Mouse (Mus musculus): Measurements from ENCODE around the gene Crtc2.
"Not testable (repeated sequence)": the region's sequence is repeated elsewhere in the genome, so short reads cannot be mapped to it uniquely, and the experiment has no call there.

Gene Crtc2

DNA sequence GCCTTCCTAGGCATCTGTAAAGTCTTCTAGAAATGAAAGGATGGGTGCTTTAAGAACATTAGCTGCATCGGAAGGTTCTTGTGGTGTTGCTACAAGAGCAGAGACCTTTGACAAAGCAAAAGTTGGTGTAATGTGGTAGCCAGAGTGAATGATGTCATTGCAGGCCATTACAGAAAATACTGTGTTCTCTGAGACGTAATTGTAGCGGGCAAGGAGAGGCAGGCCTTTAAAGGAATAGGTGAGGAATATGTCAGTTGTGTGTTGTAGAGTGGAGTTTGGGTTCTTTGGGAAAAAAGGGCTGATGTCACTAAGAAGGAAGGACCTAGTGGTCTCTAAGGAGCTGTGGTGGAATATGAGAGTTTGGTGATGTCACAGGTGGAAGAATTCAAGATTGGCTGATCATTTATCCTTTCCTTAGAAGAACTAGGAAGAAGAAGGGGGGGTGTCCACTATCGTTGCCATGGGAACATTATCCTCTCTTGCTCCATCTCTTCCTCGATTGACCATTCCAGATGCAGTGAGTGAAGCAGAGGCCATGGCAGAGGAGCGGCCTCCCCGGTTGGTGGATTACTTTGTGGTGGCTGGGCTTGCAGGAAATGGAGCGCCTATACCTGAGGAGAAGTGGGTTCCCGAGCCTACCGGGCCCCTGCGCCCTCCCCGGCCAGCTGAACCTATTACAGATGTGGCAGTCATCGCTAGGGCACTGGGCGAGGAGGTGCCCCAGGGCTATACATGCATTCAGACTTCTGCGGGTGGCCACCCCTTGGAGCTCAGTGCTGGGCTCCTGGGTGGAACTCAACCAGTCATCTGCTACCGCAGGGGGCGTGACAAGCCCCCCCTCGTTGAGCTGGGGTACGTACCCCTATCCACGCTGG, 13.2 kb downstream of the Crtc2 start:
- no peak for DNase-seq

- DNase-seq: no peak
These were observed 14.2 kb downstream of the Crtc2 start for GRCm38 (mm10) chr3:90268190-90268589.

- no peak for DNase-seq
These were observed 15.0 kb downstream of the Crtc2 start for GRCm38 (mm10) chr3:90268971-90269370.

GRCm38 (mm10) chr3:90270784-90271183, 16.8 kb downstream of the Crtc2 start:
- no peak for DNase-seq

GRCm38 (mm10) chr3:90272170-90272569, 18.2 kb downstream of the Crtc2 start:
- DNase-seq: no peak

DNA sequence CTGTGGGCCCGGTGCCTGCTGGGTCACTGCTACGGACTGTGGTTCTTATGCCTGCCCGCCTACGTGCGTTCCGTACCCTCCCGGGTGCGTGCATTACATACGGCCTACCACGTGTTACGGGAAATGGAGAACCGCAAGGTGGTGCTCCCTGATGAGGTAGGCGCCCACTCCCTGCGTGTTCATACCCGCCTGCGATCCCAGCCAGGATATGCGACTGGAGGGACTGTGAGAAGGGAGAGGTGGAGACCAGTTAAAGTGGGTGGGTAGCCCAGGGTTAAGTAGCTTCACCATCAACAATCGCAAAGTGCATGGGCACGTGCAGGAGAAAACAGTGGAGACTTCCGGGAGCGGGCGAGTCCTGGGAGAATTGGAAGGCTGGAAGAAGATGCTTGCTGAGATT, 19.9 kb downstream of the Crtc2 start:
- no peak for DNase-seq

- DNase-seq: no peak
These were observed 21.3 kb downstream of the Crtc2 start for GRCm38 (mm10) chr3:90275286-90275685.

- no peak for DNase-seq
These were observed 22.9 kb downstream of the Crtc2 start for GRCm38 (mm10) chr3:90276858-90277257.

GRCm38 (mm10) chr3:90277793-90278192, 23.8 kb downstream of the Crtc2 start:
- no peak for DNase-seq

DNA sequence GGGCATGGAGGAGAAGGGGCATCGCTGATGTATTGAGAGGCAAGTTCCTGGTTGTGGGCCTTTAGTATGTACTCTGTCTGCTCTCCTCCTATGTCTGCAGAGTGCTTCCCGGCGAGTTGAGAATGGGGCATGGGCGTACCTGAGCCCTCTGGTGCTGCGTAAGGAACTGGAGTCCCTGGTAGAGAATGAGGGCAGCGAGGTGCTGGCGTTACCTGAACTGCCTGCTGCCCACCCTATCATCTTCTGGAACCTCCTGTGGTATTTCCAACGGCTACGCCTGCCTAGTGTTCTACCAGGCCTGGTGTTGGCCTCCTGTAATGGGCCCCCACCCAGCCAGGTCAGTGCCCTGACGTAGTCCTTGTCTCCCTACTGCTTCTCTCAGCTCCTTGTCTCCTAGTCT, 24.2 kb downstream of the Crtc2 start:
- no peak for DNase-seq

GRCm38 (mm10) chr3:90279216-90279615, 25.3 kb downstream of the Crtc2 start:
- no peak for DNase-seq

DNA sequence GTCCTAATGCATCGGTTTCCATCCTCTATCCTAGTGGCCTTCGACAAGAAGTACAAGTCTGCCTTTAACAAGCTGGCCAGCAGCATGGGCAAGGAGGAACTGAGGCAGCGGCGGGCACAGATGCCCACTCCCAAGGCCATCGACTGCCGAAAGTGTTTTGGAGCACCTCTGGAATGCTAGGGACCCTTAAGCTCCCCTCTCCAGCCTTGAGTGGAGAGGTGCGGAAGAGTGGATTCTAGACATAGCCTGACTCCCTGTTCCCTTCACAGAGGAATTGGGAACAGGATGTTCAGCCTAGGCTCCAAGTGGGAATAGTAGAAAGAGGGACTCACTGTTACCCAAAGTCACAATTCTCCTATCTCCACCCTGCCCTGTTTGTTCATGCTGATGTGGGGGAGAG, 25.8 kb downstream of the Crtc2 start:
- no peak for DNase-seq

GRCm38 (mm10) chr3:90280708-90281107, 26.7 kb downstream of the Crtc2 start:
- no peak for DNase-seq

- no peak for DNase-seq
These were observed 30.2 kb downstream of the Crtc2 start for GRCm38 (mm10) chr3:90284150-90284549.

- DNase-seq: not testable (repeated sequence)
These were observed 35.4 kb downstream of the Crtc2 start for GRCm38 (mm10) chr3:90289403-90289802.

DNA sequence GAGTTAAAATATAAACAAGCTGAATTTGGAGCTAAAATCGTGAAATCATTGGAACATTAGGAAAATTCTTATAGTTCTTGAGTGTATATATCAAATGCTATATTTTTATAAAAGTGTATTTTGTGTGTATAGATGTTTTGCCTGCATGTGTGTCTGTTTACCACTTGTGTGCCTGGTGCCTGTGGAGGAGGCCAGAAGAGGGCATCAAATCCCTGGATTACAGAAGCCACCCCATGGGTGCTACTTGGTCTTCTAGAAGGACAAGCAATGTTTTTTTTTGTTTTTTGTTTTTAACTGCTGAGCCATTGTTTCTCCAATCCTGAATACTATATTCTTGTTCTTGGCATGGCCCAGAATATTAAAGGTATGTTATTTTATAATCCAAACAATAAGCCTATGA, 36.6 kb downstream of the Crtc2 start:
- no peak for DNase-seq

DNA sequence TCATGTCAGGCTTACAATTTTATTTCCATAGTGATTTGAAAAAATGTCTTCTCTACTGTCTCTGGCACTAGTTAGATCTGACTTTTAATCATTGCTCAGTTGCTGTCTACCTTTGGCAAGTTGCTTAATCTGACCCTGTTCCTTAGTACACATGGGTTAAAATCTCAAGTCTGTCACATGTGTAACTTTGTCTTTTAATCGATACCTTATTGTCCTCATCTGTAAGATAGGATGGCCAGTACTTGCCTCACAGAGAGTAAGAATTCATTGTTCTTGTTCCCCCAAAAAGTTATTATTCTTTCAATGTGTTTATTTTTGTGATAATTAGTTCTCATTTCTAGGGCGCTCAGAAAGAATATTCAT, 38.0 kb downstream of the Crtc2 start:
- DNase-seq: no peak

GRCm38 (mm10) chr3:90292345-90293275, 38.6 kb downstream of the Crtc2 start, which contains the start of gene Gatad2b:
Gene Gatad2b (plus strand): TSS chr3:90293178.
- peak; percentile 99 for DNase-seq

GRCm38 (mm10) chr3:90293352-90294063, 39.5 kb downstream of the Crtc2 start:
- DNase-seq: peak; percentile 71

DNA sequence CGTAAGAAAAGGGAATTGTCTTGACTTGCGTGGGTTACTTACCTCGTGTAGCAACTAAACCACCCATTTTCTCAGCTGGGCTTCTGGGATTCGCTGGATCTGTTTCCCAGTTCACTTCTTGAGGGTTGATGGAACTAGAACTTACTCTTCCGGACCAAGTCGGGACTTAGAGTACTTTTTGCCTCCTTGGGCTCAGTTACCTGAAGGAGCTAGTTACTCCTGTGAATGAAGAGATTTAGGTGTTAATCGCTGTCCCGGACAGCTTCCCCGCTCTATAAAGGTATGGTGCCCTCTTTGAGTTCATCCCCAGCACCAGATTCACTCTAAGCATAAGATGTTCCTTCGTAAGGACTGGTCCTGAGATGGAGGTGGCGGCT, 40.1 kb downstream of the Crtc2 start:
- no peak for DNase-seq

GRCm38 (mm10) chr3:90294651-90295050, 40.7 kb downstream of the Crtc2 start:
- DNase-seq: no peak

DNA sequence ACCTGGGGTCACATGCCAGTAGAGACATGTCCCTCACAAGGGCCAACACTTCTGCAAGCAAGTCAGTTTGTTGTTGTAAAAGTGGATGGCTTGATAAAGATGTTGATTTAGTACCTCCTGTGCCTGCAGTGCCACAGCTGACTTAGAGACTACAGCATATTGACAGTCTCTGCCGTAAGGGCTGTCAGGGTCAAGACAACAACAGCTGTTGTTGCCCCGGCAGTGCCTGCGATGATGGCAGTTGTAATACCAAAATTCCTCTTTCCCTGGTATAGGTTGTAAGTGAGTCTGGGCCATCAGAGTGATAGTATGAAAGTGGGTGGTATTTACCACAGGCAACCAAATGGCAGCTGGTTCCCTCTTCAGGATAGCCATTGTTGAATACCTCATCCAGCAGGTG, 51.8 kb downstream of the Crtc2 start:
- DNase-seq: no peak

DNA sequence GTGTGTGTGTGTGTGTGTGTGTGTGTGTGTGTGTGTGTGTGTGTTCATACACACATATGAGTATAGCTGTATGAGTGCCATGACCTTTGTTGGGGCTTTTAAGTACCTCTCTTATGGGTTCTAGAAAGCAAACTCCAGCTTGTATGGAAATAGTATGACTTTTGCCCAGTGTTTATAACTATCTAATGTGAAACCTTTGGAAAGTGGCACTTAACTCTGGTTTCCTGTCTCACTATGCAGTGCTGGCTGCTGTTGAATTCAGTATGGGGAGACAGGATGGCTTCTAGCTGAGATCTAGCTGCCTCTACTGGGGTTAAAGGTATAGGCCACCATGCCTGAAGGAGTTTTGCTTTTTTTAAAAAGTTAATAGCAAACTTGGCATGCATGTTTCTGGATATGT, 55.6 kb downstream of the Crtc2 start:
- DNase-seq: no peak

Data from right cerebral cortex, postnatal 14 days (tissue).